Mouse (Mus musculus): ENCODE results near the gene Cacna1a. TPM values are rescaled to one million over a fixed set of nuclear protein-coding genes. Genes with fewer than 3 reads are reported as not detected.

Gene Cacna1a
- polyA plus RNA-seq, 1 experiment from 2014 or later: 15.0 TPM

DNA sequence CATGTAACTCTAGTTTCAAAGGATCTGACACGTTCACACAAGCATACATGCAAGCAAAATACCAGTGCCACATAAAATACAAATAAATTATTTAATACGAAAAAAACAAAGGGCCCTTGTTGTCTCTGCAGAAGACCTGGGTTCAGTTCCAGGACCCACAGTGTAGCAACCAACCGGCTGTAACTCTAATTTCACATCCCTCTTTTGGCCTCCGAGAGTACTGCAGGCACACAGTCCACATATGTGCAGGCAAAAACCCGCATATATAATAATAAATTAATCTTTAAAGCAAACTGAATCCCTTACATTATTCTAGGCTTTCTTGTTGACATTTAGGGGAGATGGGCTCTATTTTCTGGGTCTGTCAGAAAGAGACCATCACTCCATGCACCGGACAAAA lies 258.6 kb downstream of the Cacna1a start:
- Histone ChIP-seq H3K36me3 (no peaks in the 10 kb centered on the region), H3K27ac (replicated peaks) (peak overlapping the region; percentile 61)

DNA sequence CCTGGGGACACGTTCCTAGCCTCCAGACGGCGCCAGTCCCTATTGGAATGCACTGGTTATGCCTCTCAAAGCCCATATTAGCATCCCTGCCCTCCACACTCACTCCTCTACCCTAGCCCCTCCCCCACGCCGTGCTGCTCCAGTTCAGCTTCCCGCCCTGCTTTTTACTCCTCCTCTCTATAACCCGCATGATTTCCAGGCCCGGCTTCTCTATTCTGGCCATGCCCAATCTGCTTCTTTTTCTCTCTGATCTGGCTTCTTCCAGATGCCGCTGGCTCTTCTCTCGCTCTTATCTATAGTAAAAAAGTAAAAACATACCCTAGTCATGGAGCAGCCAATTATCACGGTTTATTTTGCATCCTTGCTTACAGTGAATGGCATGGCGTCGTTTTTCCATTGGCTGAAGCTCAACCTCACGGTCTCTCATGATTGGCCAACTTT lies 259.2 kb downstream of the Cacna1a start:
- ATAC-seq (ENCODE audit: low FRiP score, low read depth): peak; percentile 74
- Histone ChIP-seq H3K9ac (replicated peaks) (0 out of 2 replicates have a peak overlapping the region, but pooled peaks have one; percentile 31), H3K27me3 (no peaks in the 10 kb centered on the region; the same call in 1 of the 2 replicates), H3K9me3 (no peaks in the 10 kb centered on the region), H3K4me3 (peak overlapping the region; percentile 14; the same call in 1 of the 2 replicates), H3K27ac (replicated peaks) (peak overlapping the region; percentile 61), H3K4me2 (replicated peaks) (peak overlapping the region; percentile 50), H3K36me3 (no peaks in the 10 kb centered on the region), H3K4me1 (peaks cover 13% of the 10 kb centered on the region)
- 2% methylated on average over 14 of the region's 14 CpGs for WGBS

More for the DNA sequence above, 258.6 kb downstream of the Cacna1a start:
- Histone ChIP-seq H3K9ac (replicated peaks) (no peak overlapping the region), H3K9me3 (no peaks in the 10 kb centered on the region), H3K4me2 (replicated peaks) (no peak overlapping the region; the same call in 1 of the 2 replicates), H3K4me1 (peaks cover 13% of the 10 kb centered on the region), H3K4me3 (no peak overlapping the region), H3K27me3 (no peaks in the 10 kb centered on the region; the same call in 1 of the 2 replicates)
- WGBS: 58% methylated on average over 6 of the region's 6 CpGs
- ATAC-seq (ENCODE audit: low FRiP score, low read depth): peak; percentile 30; the same call in 1 of the 2 replicates

DNA sequence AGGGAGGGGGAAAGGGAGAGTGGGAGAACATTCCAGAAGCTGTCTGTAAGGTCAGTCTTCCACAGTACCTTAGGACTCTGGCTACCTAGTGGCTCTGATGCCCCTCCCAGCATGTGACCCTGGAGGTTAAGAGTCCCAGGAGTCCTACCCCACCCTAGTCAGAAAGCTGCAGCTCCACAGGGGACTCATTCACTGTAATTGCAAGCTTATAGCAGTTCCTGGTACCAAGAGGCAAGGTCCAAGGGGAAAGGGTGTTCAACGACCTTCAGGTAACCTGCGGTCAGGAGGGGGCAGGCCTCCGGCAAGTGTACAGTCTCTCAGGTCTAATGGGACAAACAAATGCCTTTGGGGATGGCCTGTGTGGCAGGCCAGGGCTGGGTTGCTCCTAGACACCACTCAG lies 262.0 kb downstream of the Cacna1a start:
- ATAC-seq (ENCODE audit: low FRiP score, low read depth): no peak
- WGBS: 46% methylated on average over 3 of the region's 3 CpGs
- no peak overlapping the region for H3K9ac ChIP-seq (replicated peaks)
- 0 out of 2 replicates have a peak overlapping the region, but pooled peaks have one; percentile 25 for H3K27ac ChIP-seq (replicated peaks)
- H3K4me2 ChIP-seq (replicated peaks): no peak overlapping the region
- no peaks in the 10 kb centered on the region for H3K9me3 ChIP-seq
- no peaks in the 10 kb centered on the region for H3K27me3 ChIP-seq
- H3K4me3 ChIP-seq: no peak overlapping the region
- no peaks in the 10 kb centered on the region for H3K36me3 ChIP-seq
- H3K4me1 ChIP-seq: peaks cover 21% of the 10 kb centered on the region

DNA sequence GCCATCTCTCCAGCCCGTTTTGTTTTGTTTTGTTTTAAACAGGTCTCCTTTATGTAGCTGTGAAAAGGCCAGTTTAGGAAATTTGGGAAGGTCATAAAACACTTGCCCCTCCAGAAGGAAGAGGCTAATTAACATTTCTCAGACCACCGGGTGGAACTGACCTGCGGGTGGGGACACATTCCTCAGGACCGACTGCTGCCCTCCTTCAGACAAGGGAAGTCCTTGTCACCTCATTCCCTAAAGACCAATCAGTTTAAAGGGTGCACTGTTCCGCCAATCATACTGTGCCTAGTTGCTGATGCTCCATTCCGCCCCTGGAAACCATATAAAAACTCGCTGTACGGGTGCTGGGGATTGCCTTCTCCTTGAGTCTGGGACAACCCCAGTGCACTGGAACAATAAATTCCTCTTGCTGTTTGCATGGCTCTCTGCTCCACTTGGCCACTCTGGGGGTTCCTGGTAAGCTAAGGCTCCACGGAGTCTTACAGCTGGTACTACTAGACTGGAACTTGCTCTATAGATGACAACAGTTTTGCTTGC lies 264.9 kb downstream of the Cacna1a start:
- ATAC-seq (ENCODE audit: low FRiP score, low read depth): no peak
- WGBS: 71% methylated on average over 9 of the region's 9 CpGs
- Histone ChIP-seq H3K9me3 (no peaks in the 10 kb centered on the region), H3K9ac (replicated peaks) (no peak overlapping the region), H3K4me2 (replicated peaks) (no peak overlapping the region), H3K36me3 (no peaks in the 10 kb centered on the region), H3K27me3 (peaks cover 6% of the 10 kb centered on the region; the same call in 1 of the 2 replicates), H3K4me3 (no peak overlapping the region), H3K4me1 (peaks cover 37% of the 10 kb centered on the region), H3K27ac (replicated peaks) (no peak overlapping the region)

DNA sequence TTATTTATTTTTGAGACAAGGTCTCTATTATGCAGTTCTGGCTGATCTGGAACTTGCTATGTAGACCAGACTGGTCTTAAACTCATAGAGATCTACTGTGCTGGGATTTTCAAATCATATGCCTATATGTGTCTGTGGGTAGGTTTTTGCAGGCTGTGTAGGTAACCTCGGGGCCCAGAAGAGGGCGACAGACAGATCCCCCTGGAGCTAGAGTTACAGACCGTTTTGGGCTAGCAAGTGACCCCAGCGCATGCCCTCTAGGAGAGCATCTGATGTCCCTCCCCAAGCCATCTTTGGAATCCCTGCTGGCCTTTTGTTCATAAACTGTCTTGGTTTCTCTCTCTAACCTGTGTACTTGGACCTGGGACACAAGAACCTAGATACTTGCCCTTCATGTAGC lies 266.4 kb downstream of the Cacna1a start:
- Histone ChIP-seq H3K9ac (replicated peaks) (no peak overlapping the region), H3K4me1 (peaks cover 39% of the 10 kb centered on the region), H3K27ac (replicated peaks) (peak overlapping the region; percentile 82), H3K4me3 (no peak overlapping the region), H3K9me3 (no peaks in the 10 kb centered on the region), H3K36me3 (no peaks in the 10 kb centered on the region), H3K4me2 (replicated peaks) (no peak overlapping the region), H3K27me3 (peaks cover 6% of the 10 kb centered on the region; the same call in 1 of the 2 replicates)
- WGBS: 33% methylated on average over 4 of the region's 4 CpGs
- ATAC-seq (ENCODE audit: low FRiP score, low read depth): no peak

DNA sequence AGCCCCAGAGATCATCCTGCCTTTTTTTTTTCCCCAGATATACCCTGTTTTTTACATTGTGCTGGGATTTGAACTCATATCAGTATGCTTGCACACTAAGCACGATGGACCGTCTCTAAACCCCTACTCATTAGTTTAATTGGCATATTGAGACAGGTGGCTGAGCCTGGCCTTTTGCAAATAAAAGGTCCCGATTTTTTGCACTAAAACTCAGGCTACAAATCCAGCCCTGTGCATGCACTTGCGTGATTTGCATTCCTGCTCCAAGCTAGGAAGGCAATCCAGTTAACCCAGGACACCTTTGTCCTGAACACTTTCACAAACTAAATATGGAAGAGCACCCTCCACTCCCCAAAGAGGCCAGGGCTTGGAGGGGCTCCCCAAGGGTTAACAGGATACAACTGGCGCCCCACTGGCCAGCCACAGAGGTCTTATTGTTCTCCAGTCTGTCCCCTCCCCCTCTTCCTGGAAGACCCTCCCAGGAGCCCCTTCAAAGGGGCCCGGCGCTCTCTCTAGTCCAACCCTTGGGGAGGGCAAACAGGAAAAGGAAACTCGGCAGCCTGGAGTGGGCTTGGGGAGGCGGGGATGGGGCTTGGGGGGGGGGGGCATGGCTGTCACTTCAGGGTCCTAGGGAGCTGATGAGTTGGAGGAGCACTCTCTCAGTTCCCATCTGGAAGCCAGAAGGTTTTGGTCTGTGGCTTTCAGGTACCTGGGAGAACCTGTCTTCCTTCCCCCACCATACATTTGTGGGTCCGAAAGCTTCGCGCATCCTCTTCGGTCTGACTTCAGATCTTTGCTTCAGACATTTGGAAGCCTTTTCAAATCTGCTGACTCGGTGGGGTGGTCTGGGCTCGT lies 267.3 kb downstream of the Cacna1a start:
- H3K9ac ChIP-seq (replicated peaks): peak overlapping the region; percentile 53
- no peaks in the 10 kb centered on the region for H3K9me3 ChIP-seq
- peaks cover 6% of the 10 kb centered on the region; the same call in 1 of the 2 replicates for H3K27me3 ChIP-seq
- WGBS: under 1% methylated on average over 15 of the region's 15 CpGs
- H3K4me1 ChIP-seq: peaks cover 46% of the 10 kb centered on the region
- no peaks in the 10 kb centered on the region for H3K36me3 ChIP-seq
- peak; percentile 79 for ATAC-seq (ENCODE audit: low FRiP score, low read depth)
- peak overlapping the region; percentile 82 for H3K27ac ChIP-seq (replicated peaks)
- H3K4me2 ChIP-seq (replicated peaks): peak overlapping the region; percentile 54
- peak overlapping the region; percentile 34 for H3K4me3 ChIP-seq

DNA sequence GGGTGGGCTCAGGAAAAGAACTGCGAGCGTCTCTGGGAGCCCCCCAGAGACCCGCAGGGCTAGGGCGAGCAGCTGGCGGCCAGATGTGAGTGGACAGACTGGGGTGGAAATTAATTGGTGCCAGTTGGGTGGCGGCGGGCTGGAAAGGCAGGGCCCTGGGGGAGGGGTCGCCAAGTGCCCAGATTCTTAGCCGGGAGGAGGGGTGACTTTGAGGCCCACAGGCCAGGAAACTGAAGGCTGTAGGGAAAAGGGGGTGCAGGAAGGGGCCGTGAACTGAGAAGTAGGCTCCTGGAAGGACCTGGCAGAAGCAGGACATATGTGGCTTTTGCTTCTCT lies 267.9 kb downstream of the Cacna1a start:
- no peaks in the 10 kb centered on the region for H3K36me3 ChIP-seq
- peaks cover 49% of the 10 kb centered on the region for H3K4me1 ChIP-seq
- WGBS: 2% methylated on average over 10 of the region's 10 CpGs
- peak overlapping the region; percentile 54 for H3K4me2 ChIP-seq (replicated peaks)
- peak overlapping the region; percentile 34 for H3K4me3 ChIP-seq
- peak; percentile 46; the same call in 1 of the 2 replicates for ATAC-seq (ENCODE audit: low FRiP score, low read depth)
- H3K27ac ChIP-seq (replicated peaks): peak overlapping the region; percentile 82
- peak overlapping the region; percentile 53 for H3K9ac ChIP-seq (replicated peaks)
- H3K9me3 ChIP-seq: no peaks in the 10 kb centered on the region
- peaks cover 6% of the 10 kb centered on the region; the same call in 1 of the 2 replicates for H3K27me3 ChIP-seq

DNA sequence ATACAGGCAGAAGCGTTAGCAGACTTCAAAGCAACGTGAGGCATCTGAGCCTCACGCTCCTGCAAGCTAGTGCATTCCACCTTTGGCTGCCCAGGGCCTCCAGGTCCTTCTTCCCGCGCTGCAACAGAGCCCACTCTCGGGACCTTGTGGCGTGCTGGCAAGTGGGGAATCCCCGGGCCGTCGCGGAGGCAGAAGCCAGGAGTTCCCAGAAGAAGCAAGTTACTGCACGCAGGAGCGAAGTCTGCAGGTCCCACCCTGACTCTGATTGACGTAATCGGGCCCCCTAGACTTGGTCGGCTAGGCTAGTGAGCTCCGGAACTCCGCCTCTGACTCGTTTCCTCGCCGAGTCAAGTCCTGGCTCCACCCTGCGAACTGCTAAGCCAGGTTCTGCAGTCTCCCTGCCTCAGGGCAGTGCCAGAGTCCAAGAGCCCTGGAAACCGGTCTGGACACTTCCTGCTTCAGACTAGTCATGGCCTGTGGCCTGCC lies 268.4 kb downstream of the Cacna1a start:
- peak overlapping the region; percentile 34 for H3K4me3 ChIP-seq
- no peaks in the 10 kb centered on the region for H3K36me3 ChIP-seq
- peak overlapping the region; percentile 53; the same call in 1 of the 2 replicates for H3K9ac ChIP-seq (replicated peaks)
- H3K27ac ChIP-seq (replicated peaks): peak overlapping the region; percentile 82
- peak overlapping the region; percentile 54 for H3K4me2 ChIP-seq (replicated peaks)
- WGBS: 3% methylated on average over 23 of the region's 23 CpGs
- H3K4me1 ChIP-seq: peaks cover 54% of the 10 kb centered on the region
- peaks cover 6% of the 10 kb centered on the region; the same call in 1 of the 2 replicates for H3K27me3 ChIP-seq
- H3K9me3 ChIP-seq: no peaks in the 10 kb centered on the region
- 0 out of 2 replicates have a peak, but pooled peaks have one; percentile 13 for ATAC-seq (ENCODE audit: low FRiP score, low read depth)

DNA sequence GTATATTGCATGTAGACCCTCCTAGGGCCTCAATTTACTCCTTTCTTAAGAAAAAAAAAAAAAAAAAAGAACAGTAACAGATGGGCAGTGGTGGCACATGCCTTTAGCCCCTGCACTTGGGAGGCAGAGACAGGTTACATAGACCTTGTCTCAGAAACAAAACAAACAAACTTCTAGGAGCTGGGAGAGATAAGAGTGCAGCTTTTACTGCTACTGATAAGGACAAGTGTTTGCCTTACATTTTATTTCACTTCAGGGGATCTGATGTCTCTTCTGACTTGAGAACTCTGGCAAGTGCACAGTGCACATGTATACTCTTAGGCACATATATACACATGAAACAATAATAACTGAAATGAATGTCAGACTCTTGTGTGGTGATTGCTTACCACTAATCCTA lies 269.0 kb downstream of the Cacna1a start:
- Histone ChIP-seq H3K27ac (replicated peaks) (no peak overlapping the region), H3K9me3 (no peaks in the 10 kb centered on the region), H3K9ac (replicated peaks) (no peak overlapping the region), H3K4me2 (replicated peaks) (peak overlapping the region; percentile 54; the same call in 1 of the 2 replicates), H3K4me1 (peaks cover 60% of the 10 kb centered on the region), H3K36me3 (no peaks in the 10 kb centered on the region), H3K4me3 (no peak overlapping the region), H3K27me3 (peaks cover 6% of the 10 kb centered on the region; the same call in 1 of the 2 replicates)
- ATAC-seq (ENCODE audit: low FRiP score, low read depth): no peak

DNA sequence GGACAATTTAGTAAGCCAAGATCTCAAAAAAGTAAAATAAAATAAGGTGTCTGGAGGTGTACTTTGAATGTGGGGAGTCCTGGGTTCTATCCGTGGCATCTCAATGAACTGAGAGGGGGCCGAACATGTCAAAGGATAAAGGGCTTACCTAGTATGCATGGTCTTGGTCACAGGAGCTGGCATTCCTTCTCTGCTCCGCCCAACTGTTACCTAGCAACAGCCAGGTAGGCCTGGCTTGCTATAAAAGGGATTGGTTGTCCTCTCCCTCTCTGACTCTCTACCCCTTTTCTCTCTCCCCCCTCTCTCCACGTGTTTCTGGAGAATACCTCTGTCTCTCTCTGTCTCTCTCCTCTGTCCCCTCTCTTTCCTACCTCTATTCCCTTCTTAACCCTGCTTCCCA lies 269.4 kb downstream of the Cacna1a start:
- Histone ChIP-seq H3K27me3 (peaks cover 6% of the 10 kb centered on the region; the same call in 1 of the 2 replicates), H3K36me3 (no peaks in the 10 kb centered on the region), H3K4me1 (peaks cover 60% of the 10 kb centered on the region), H3K4me3 (no peak overlapping the region), H3K4me2 (replicated peaks) (no peak overlapping the region), H3K9me3 (no peaks in the 10 kb centered on the region), H3K27ac (replicated peaks) (no peak overlapping the region), H3K9ac (replicated peaks) (no peak overlapping the region)
- 46% methylated on average over 4 of the region's 4 CpGs for WGBS
- no peak for ATAC-seq (ENCODE audit: low FRiP score, low read depth)

DNA sequence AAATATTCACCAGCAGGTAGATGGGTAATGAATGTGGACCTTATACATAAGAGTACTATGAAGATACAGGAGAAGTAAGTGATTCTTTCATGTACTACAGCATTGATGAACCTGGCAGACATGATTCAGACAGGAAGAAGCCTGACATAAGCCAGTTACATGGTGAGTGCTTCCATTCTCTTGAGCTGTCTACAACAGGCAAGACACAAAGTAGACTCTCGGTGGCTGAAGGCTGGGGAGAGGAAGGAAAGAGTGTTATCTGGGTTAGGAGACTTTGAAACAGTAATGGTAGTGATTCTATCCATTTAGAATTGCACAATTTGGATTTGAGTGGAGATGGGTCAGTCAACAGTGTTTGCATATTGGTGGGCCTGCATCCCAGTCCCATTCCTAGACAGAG lies 270.7 kb downstream of the Cacna1a start:
- Histone ChIP-seq H3K36me3 (no peaks in the 10 kb centered on the region), H3K4me1 (peaks cover 67% of the 10 kb centered on the region), H3K27ac (replicated peaks) (no peak overlapping the region), H3K9ac (replicated peaks) (no peak overlapping the region), H3K27me3 (peaks cover 6% of the 10 kb centered on the region; the same call in 1 of the 2 replicates), H3K4me3 (no peak overlapping the region), H3K4me2 (replicated peaks) (no peak overlapping the region), H3K9me3 (no peaks in the 10 kb centered on the region)
- ATAC-seq (ENCODE audit: low FRiP score, low read depth): no peak
- WGBS: 35% methylated on average over 1 of the region's 1 CpGs
